Mouse (Mus musculus) lung, postnatal 25 days (tissue): ENCODE measurements around the gene Pgap2.
A peak's percentile ranks its signal among the peaks of the same experiment; 100 is the strongest.

ENCODE experiments used
- DNase-seq: peaks from one replicate; pipeline ENCODE4 v3.0.0; 2022; ENCODE audit warnings: low spot score

Pgap2 gene

DNA sequence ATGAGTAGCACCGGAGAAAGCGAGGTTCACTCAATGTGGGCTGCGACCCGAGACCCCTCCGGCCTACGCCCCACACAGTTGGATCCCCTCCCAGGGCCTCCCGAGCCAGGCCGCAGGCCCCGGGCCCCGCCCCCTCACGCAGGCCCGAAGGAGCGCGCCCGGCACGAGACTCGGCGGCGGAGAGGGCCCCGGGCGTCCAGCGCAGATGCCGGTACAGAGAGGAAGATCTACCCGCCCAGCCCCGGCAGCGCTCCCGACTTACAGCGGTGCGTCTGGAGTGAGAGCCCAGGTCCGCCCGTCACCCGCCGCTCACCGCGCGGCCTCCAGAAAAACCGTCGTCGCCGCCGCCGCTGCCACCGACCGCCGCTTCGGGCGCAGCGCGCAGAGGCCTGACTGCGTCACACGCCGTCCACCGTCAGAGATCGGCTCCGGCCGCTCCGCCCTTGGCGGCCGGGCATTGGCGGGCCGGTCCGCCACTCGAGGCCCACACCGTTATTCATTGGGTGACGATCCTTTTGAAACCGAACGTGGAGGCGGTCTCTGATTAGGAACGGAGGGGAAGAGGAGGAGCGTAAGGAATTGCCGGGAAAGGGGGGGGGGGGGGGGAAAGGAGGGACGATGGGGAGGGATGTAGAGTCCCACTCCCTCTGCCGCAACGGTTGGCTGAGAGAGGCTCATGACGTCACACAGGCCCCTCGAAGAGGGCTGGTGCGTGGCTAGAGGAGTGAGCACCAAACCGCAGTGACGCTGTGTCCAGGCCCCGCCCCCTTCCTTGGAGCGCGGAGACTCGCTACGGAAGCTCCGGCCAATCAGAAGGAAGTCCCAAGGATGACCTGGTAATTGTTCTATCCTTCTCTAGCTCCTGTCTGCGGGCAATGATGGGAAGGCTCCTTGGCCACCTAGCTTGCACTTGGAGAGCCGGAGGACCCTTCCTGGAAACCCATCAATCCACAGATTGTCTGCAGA lies at the start of gene Pgap2, which contains the start of gene Nup98:
Gene Pgap2, plus strand, starts transcription at position 453 of the 966 bp plus-strand sequence.
Gene Nup98, minus strand, starts transcription at position 421 of the 966 bp plus-strand sequence.
- peak; percentile 99 for DNase-seq

- DNase-seq, result peak; percentile 11
These were observed 39.7 kb upstream of the Pgap2 start for GRCm38 (mm10) chr7:102170300-102170699.

DNA sequence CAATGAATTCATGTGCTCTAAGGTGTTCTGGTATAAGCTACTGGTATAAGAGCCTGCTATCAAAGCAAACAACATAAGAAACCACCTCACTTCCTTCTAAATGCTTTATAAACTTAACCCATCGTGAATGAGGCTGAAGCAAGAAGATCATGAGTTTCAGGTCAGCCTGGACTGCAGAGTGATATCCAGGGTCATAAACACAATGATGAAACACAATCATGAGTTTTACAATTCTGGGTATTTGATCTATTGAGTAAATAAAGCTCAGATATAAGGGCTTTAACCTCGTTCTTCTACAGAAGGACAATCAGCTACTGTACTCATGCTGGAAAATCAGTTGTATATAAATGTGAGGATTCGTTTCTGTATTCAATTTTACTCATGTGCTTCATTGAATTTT lies 26.2 kb upstream of the Pgap2 start:
- DNase-seq, result no peak

DNA sequence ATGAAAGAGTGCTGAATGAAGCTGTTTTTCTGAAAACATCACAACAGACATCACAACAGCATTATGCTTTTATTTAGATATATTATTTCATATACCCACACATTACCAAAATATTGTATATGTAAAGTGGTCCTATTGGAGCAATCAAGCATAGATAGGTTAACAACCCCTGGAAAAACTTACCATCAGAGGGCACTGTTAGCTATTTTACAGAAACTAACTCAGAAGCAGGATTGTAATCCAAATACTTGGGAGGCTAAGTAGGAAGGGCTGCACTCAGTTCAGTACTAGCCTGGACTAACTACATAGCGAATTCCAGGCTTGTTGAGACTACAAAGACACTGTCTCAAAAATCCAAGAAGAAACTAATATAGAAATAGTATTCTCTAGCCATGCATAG lies 17.7 kb upstream of the Pgap2 start:
- peak; percentile 51 for DNase-seq

DNA sequence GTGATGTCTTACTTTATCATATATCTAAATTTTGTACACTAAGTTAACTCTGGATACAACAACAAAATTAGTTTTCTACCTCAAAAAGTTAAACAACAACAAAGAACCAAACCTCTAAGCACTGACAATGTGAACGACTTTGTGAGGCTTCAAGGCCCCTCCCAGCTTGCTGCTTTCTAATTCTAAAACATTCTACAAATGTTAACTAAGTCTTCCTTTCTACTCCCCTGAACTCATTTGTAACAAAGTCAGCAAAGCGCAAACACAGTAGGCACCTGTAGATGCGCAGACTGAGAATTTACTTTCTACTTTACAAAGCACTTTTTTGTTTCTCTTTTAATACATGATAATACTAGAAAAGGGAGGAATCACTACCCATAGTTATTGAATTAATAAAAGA lies 9.4 kb upstream of the Pgap2 start:
- DNase-seq, result no peak

GRCm38 (mm10) chr7:102200996-102201785 lies 8.8 kb upstream of the Pgap2 start:
- DNase-seq, result no peak

- no peak for DNase-seq
These were observed 5.6 kb upstream of the Pgap2 start for GRCm38 (mm10) chr7:102204296-102204857.

DNA sequence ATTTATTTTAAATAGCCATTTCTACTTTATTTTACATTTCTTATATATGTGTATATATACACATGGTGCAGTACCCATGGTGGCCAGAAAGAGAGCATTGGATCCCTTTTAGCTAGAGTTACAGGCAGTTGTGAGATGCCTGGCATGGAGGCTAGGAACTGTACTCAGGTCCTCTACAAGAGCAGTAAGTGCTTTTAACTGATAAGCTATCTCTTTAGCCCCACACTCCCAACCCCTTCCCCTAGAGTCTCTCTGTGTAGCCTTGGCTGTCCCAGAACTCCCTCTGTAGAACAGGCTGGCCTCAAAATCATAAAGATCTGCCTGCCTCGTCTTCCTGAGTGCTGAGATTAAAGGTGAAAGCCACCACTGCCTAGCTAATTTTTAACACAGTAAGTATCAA lies 4.4 kb upstream of the Pgap2 start:
- no peak for DNase-seq

DNA sequence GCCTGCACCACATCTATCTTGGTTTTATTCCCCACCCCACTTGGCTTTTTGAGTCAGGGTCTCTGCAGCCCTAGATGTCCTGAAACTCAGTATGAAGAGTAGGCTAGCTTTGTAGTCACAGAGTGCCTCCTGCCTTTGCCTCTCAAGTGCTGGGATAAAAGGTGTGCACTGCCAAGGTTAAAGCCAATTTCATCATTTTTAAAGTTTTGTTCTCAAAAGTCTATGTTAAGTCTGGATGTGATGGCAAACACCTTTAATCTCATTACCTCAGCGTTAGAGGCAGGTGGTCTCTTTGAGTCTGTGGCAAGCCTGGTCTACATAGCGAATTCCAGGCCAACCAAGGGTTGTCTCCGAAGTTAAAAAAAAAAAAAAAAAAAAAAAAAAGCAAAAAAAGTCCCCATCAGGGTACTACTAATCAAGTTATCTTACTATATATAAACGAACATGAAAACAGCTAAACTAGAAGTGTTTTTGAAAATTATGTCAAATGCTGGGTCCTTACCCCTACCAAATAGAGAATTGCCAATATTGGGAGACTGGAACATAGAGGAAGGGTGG lies 1.1 kb upstream of the Pgap2 start:
- no peak for DNase-seq

DNA sequence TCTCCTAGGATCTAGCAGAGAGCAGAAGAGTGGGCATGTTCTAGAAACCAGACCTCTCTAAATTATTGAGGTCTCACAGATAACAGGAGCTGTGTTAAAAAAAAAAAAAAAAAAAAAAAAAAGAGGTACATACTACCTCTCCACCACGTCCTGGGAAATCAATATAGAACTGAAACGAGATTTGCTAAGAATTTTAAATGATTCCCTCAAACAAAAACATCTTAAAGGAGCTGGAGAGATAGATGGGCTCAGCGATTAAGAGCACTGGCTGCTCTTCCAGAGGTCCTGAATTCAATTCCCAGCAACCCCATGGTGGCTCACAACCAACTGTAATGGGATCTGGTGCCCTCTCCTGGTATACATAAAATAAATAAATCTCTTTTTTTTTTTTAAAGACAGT lies 1.1 kb downstream of the Pgap2 start:
- DNase-seq, result no peak

GRCm38 (mm10) chr7:102221899-102222298 lies 11.9 kb downstream of the Pgap2 start:
- DNase-seq, result no peak

- peak; percentile 71 for DNase-seq
These were observed 12.3 kb downstream of the Pgap2 start for GRCm38 (mm10) chr7:102222336-102222735.

- peak; percentile 77 for DNase-seq
These were observed 13.0 kb downstream of the Pgap2 start for GRCm38 (mm10) chr7:102222830-102223556.

DNA sequence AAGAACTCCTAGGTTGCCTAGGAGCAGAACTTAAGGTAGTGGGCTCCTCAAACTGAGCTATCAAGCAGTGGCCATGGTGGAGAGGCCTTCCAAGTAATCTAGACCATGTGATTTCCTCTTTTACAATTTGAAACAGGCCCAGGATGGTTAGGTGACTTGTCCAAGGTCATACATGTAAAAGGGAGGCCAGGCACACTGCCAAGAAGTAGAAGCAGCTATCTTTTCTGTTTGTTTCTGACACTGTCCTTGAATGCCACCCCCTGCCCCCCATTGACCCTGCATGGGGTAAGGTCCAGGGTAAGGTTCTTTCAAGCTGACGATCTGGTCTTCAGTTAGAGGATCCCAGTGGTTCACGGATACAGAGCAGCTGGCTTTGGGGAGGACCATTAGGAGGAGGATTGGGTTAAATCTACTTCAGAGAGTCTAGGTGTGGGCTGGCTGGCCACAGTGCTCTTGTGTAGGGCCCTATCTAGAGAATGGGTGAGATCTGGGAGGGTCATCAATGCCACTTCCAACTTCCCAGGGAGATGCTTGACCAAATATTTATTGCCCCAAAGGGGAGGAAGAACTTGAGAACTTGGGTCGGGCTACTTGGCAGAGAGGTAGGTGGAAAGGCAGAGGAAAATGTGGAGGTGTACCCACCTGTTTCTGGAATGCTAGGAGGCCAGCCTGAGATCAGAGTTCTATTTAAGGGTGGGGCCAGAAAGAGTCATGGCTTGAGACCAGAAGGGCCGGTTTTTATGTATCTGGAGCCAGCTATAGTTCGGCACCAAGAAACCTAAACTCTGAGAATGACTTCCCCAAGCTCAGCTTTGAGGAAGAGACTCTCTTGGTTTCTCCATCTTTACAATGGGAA lies 14.1 kb downstream of the Pgap2 start:
- peak; percentile 76 for DNase-seq

- DNase-seq, result no peak
These were observed 16.0 kb downstream of the Pgap2 start for GRCm38 (mm10) chr7:102226051-102226450.

DNA sequence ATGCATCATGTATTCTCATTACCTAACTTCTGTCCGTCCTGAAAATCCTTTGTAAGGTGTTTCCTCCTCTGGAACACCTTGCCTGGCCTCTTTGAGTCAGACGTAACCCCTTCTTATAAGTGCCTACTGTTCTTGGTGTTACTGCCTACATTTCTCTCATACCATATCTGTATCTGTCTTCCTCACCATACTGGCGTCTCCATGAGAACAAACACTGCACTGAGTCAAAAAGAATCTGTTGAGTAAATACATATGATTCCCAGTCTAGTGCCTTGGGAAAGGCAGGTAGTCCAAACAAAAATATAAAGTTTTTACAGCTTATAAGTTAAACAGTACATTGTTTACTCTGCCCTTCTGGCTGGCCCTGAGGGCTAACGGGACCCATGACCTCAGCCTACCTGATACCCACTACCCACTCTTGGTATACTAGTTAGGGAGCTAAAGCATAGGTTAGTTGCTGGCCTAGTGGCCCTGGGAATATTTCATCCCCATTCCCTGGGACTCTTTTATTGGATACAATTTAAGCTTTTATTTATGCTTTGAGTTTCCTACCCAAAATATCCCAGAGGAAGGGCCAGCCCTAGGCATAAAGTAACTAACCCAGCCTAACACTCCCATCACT lies 18.2 kb downstream of the Pgap2 start:
- no peak for DNase-seq

DNA sequence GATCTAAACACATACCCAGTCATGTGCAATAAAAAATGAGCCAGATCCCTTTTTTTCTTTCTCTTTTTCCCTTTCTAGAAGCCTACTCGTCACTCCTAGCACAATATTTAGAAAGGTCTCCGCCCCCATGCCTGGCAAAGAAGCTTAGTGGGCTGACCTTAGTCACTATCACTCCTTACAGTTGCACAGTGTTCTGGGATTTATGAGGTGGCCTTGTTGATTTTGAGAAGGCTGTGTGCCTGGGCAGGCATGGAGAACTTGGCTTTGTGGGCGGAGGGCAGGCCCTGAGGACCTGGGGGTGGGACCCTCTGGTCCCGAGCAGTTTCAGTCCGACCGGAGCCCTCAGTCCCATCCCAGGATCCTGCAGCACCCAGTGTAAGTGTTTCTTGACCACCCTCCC lies 19.8 kb downstream of the Pgap2 start:
- no peak for DNase-seq

DNA sequence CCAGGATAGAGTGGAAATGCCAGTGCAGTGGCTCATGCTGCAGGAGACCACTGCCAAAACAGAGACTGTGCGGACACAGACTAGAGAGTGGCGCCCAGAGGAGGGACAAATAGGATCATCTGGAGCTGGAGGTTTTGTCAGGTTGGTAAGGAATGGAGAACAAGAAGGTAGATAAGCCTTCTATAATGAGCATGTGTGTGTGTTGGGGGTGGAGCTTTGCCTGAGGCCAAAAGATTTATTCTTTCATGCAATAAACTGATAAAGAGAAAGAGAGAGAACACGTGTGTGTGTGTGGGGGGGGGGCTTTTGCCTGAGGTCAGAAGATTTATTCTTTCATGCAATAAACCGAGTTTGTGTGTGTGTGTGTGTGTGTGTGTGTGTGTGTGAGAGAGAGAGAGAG lies 23.1 kb downstream of the Pgap2 start:
- DNase-seq, result no peak

DNA sequence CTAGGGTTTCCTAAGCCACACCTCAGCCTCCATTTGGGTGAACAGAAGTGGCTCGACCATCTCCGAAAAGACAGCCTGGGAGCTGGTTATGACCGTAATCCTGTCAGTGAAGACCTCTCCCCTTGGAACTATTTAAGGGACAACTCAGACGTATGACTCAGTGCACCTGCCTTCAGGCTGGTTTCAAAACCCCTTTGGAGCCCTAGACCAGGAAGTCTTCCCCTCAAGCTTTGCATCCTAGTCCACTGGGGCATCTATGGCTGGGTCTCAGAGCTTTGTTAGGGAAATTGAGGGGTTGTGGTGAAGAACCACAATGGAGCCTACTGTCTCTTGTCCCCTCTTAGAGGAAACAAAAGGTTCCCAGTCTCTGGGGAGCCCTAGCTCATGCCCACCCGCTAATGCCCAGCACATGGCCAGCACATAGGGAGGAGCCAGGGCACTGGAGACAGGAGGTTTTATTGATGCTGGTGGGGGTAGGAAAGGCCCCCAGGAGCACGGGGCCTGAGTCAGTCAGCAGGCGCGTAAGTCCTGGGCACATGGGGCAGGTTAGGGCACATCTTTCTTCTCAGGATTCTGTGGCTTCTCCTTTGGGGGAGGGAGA lies 28.8 kb downstream of the Pgap2 start:
- no peak for DNase-seq

GRCm38 (mm10) chr7:102239591-102239990 lies 29.6 kb downstream of the Pgap2 start:
- no peak for DNase-seq
